Mouse (Mus musculus) layer of hippocampus, postnatal 10 days (tissue): ENCODE measurements at regions not wholly inside any gene's neighbourhood (a gene's known extent, or its start where the extent isn't known, plus 50 kb on each side); places are given as distances from the start of the nearest gene placed in this dataset.
A peak's percentile ranks its signal among the peaks of the same experiment; 100 is the strongest.
"Not testable (repeated sequence)": the region's sequence is repeated elsewhere in the genome, so short reads cannot be mapped to it uniquely, and the experiment has no call there.

Experiments used
- DNase-seq, 2 experiments: peaks; one replicate each; pipeline ENCODE4 v3.0.0; 2021; ENCODE audit warnings: low spot score in 2 of 2

DNA sequence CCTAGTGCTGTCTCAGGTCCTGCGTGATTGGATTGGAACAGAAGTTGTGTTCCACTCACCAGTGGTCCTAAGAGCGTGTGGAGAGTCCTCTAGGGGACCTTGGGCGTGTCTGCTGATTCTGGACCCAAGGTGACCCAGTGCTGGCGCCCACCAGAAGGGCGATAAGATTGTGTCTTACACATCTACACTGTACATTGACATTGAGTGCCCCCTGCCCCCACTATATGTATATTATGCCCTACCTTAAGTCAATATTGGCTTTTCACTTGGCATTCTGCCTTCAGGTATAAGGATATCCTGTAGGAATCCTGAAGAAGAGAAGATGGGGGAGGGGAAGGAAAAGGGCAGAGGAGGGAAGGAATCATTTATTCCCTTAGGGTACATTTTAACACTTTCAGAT, 260.2 kb upstream of the Rgs17 start:
- no peak for DNase-seq

DNA sequence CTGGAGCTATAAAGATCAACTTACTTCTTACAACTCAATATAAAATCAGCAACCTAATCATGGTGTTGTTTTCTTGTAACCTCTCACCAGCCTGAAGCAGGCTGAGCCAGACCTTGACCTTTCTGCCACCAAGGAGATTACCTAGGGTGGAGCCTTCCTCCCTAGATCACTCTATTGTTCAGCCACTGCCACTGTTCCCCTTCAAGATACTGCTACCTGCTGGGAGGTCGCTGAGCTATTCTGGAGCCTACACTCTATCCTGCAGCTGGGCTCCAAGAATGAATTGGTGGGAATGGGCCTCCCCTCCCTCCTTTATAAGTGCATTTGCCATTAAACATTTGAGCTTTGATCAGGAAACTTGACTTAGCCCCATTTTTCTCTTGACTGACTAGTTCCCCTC, 242.1 kb upstream of the Rgs17 start:
- not testable (repeated sequence) for DNase-seq

DNA sequence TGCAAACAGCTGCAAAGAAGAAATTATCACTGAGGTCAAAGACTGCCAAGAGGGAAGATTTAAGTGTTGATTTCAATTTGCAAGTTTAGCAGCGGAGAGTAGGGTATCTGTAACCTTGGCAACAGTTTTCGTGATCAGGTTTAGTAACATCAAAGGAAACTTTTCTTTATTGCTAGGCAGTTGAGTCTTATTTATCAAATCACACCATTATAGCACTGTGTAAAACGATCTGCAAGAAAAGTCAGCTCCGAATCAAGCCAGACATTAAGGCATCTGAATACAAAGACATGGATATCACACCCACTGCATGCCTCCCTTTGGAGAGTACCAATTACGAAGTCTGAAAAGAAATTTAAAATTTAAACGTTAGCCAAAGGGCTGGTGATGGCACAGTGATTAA, 234.7 kb upstream of the Rgs17 start:
- no peak for DNase-seq

DNA sequence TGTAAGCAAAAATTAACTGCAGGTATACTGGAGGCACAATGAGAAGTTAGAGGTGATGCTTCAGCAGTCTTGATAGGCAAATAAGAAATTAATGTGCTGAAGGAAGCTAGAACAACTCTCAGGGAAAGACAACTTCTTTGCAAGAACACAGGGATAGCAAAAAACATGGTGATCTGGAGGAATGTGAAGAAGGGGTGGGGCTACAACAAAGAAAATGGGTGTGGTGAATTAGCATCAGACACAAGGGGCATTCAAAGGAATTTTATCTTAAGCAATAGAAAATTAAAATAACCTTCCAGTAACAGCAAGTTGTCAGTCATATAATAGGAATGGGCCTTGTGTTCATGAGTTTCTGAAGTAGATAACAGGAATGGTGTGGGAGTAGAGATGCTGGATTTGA, 211.9 kb upstream of the Rgs17 start:
- DNase-seq = no peak

DNA sequence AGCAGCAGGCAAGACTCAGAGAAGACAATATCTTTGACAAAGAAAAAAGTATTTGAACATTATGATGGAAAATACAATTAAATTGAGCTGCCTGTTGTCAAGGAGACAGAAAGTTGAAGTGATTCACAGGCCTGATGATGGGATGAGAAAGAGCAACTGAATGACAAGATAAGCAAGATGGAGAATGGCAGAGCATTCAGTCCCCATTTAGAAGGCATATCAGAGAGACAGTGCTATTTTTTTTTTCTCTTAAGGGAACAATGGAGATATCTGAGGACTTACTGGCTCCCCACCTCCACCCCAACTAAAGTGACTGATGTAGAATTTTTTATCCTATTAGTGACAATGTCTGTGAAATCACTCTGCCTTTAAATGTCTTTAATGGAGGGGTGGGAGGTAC, 202.2 kb upstream of the Rgs17 start:
- not testable (repeated sequence) for DNase-seq

DNA sequence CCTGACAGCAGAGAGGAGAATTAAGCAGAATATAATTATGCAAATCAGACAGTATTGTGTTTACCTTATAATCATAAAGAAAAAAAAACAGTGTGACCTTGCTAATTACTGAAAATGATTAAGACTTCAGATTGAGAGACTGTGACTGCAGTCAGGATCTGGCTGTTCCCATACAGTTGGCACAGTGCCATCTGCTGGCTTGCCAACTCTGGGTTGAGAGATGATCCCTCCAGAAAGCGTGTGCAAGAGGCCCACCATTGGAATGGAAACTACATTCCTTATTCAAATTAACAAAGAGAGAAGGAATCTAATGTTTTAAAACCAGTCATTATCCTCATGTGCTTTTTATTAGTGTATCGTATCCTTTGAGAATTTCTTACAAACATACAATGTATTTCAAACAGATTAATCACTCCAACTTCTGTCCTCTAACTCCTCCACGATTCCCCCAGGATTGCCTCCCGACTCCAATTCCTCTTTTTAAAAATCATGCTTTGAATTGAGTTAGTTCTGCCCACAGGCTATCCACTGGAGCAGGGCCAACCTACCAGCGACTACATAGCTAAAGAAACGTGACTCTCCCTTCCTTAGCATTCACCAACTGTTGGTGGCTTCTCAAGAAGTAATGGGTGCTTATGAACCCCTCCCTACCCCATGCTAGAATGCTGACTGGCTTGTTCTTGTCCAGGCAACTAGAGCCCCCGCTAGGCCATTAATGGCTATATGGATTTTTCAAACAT, 192.9 kb upstream of the Rgs17 start:
- peak; percentile 33 to 52 for DNase-seq
